Mouse (Mus musculus) hindbrain, embryonic 14.5 days (tissue): ENCODE measurements around the gene Tada2a. TPM values are rescaled to one million over a fixed set of nuclear protein-coding genes. Genes with fewer than 3 reads are reported as not detected.
A peak's percentile ranks its signal among the peaks of the same experiment; 100 is the strongest.

Source experiments
- ATAC-seq: fragments of 200-750 bp; cut with Nextera tagmentation; 2 replicates; pipeline ENCODE4 v1.8.0; 2017; ENCODE audit warnings: moderate number of reproducible peaks, mild to moderate bottlenecking, moderate TSS enrichment, moderate library complexity; ENCODE audit not compliant: low FRiP score
- DNase-seq: peaks from one replicate; pipeline ENCODE4 v3.0.0-alpha.2; 2015; ENCODE audit warnings: low spot score
- H3K27ac ChIP-seq: fragments of 300-500 bp; sonication (generic); 2 replicates; pipeline ENCODE4 v1.5.1; 2014; ENCODE audit warnings: mild to moderate bottlenecking, moderate library complexity
- H3K27me3 ChIP-seq: fragments of 300-500 bp; sonication (generic); 2 replicates; pipeline ENCODE4 v1.6.1; 2014; ENCODE audit warnings: mild to moderate bottlenecking, low read length, mixed read lengths; ENCODE audit not compliant: control insufficient read depth, insufficient read depth
- H3K36me3 ChIP-seq: fragments of 300-500 bp; sonication (generic); replicated peaks from 2 replicates; pipeline ENCODE4 v1.6.1; 2014; ENCODE audit not compliant: control insufficient read depth, insufficient read depth
- H3K4me1 ChIP-seq: fragments of 300-500 bp; sonication (generic); replicated peaks from 2 replicates; pipeline ENCODE4 v1.6.1; 2014; ENCODE audit warnings: antibody characterized with exemption, low read length, mixed read lengths; ENCODE audit not compliant: control insufficient read depth, insufficient read depth
- H3K4me2 ChIP-seq: fragments of 300-500 bp; sonication (generic); replicated peaks from 2 replicates; pipeline ENCODE4 v1.6.1; 2014; ENCODE audit warnings: mild to moderate bottlenecking, moderate library complexity
- H3K4me3 ChIP-seq: fragments of 300-500 bp; sonication (generic); replicated peaks from 2 replicates; pipeline ENCODE4 v1.5.1; 2014; ENCODE audit warnings: mild to moderate bottlenecking, low read length
- H3K9ac ChIP-seq: fragments of 300-500 bp; sonication (generic); 2 replicates; pipeline ENCODE4 v1.6.1; 2014
- H3K9me3 ChIP-seq: fragments of 300-500 bp; sonication (generic); 2 replicates; pipeline ENCODE4 v1.6.1; 2016; ENCODE audit warnings: low read length; ENCODE audit not compliant: control insufficient read depth
- WGBS: fragments of 180-500 bp; shearing (Covaris S2); extraction: QIAGEN DNeasy Blood & Tissue Kit; methylation state at CpG from one replicate; pipeline ENCODE4 v1.1.7; 2014; 5-methylcytosine and 5-hydroxymethylcytosine counted together
- polyA plus RNA-seq: library from polyadenylated mRNA; unstranded; fragments of >200 nt; fragmentation: Nextera tagmentation; extraction: Ambion mirVana; gene quantifications from 2 replicates; pipeline ENCODE4 v1.2.1, GENCODE M21; 2014

Gene Tada2a
- polyA plus RNA-seq, result 27.6 and 28.1 TPM in 2 replicates

- H3K4me2 ChIP-seq, result peak within 1 kb of the TSS; percentile 80
- WGBS, result under 1% methylated on average over 56 of the region's 83 CpGs
- peak within 1 kb of the TSS; percentile 74 for H3K27ac ChIP-seq
These were observed at the start of gene Tada2a, which contains the start of gene Acaca for GRCm38 (mm10) chr11:84128943-84129798. TSS of gene Tada2a (minus strand) at chr11:84129600. TSS of gene Acaca (plus strand) at chr11:84129672.

GRCm38 (mm10) chr11:84178571-84178970 lies 49.2 kb upstream of the Tada2a start:
- 0 out of 2 replicates have a peak overlapping the region, but pooled peaks have one; percentile 90 for H3K27ac ChIP-seq
- DNase-seq (no peak), ATAC-seq (no peak)
- peak overlapping the region; percentile 85 for H3K9ac ChIP-seq
- no peaks in the 10 kb centered on the region for H3K9me3 ChIP-seq
- H3K4me3 ChIP-seq, result peak overlapping the region; percentile 82
- H3K27me3 ChIP-seq, result no peaks in the 10 kb centered on the region
- H3K4me1 ChIP-seq, result peaks cover 21% of the 10 kb centered on the region
- peak overlapping the region; percentile 69 for H3K4me2 ChIP-seq
- H3K36me3 ChIP-seq, result no peaks in the 10 kb centered on the region
- 39% methylated on average over 4 of the region's 4 CpGs for WGBS

More at GRCm38 (mm10) chr11:84128943-84129798, at the start of gene Tada2a, which contains the start of gene Acaca:
- peaks cover 14% of the 10 kb centered on the region for H3K4me1 ChIP-seq
- H3K27me3 ChIP-seq, result no peaks in the 10 kb centered on the region
- ATAC-seq, result peak; percentile 93
- peaks cover 31% of the 10 kb centered on the region for H3K36me3 ChIP-seq
- no peaks in the 10 kb centered on the region for H3K9me3 ChIP-seq
- H3K4me3 ChIP-seq, result peak within 1 kb of the TSS; percentile 83
- DNase-seq, result peak; percentile 93
- peak within 1 kb of the TSS; percentile 86 for H3K9ac ChIP-seq

- no peaks in the 10 kb centered on the region for H3K36me3 ChIP-seq
- no peak for DNase-seq
- WGBS, result 79% methylated on average over 11 of the region's 11 CpGs
- H3K9me3 ChIP-seq, result no peaks in the 10 kb centered on the region
- ATAC-seq, result no peak
- H3K27me3 ChIP-seq, result no peaks in the 10 kb centered on the region
- no peak overlapping the region for H3K4me2 ChIP-seq
- no peak overlapping the region for H3K27ac ChIP-seq
- H3K9ac ChIP-seq, result no peak overlapping the region
- no peak overlapping the region for H3K4me3 ChIP-seq
- no peaks in the 10 kb centered on the region for H3K4me1 ChIP-seq
These were observed 43.4 kb upstream of the Tada2a start for GRCm38 (mm10) chr11:84172539-84173435.

- no peak for ATAC-seq
- Histone ChIP-seq H3K9me3 (no peaks in the 10 kb centered on the region), H3K9ac (no peak overlapping the region), H3K4me1 (no peaks in the 10 kb centered on the region), H3K27me3 (no peaks in the 10 kb centered on the region), H3K27ac (no peak overlapping the region), H3K4me2 (no peak overlapping the region; the same call in 1 of the 2 replicates), H3K4me3 (no peak overlapping the region), H3K36me3 (no peaks in the 10 kb centered on the region)
- WGBS, result 32% methylated on average over 7 of the region's 7 CpGs
- peak; percentile 55 for DNase-seq
These were observed 39.4 kb upstream of the Tada2a start for GRCm38 (mm10) chr11:84168701-84169288.

- DNase-seq (no peak), ATAC-seq (no peak)
- no peak within 1 kb of the TSS for H3K27ac ChIP-seq
These were observed 37.7 kb upstream of the Tada2a start, which contains the start of gene Gm11437 for GRCm38 (mm10) chr11:84167046-84167526. TSS of gene Gm11437 (minus strand) at chr11:84167476.

GRCm38 (mm10) chr11:84164561-84164960 lies 35.2 kb upstream of the Tada2a start:
- Histone ChIP-seq H3K4me3 (no peak overlapping the region), H3K9me3 (no peaks in the 10 kb centered on the region), H3K36me3 (no peaks in the 10 kb centered on the region), H3K4me1 (no peaks in the 10 kb centered on the region), H3K9ac (no peak overlapping the region), H3K27ac (no peak overlapping the region), H3K27me3 (no peaks in the 10 kb centered on the region), H3K4me2 (no peak overlapping the region)
- ATAC-seq, result no peak
- WGBS, result 64% methylated on average over 4 of the region's 4 CpGs
- no peak for DNase-seq

More at GRCm38 (mm10) chr11:84167046-84167526, 37.7 kb upstream of the Tada2a start, which contains the start of gene Gm11437:
- no peak within 1 kb of the TSS for H3K4me3 ChIP-seq
- H3K36me3 ChIP-seq, result no peaks in the 10 kb centered on the region
- WGBS, result 88% methylated on average over 5 of the region's 5 CpGs
- H3K4me2 ChIP-seq, result no peak within 1 kb of the TSS
- H3K9ac ChIP-seq, result no peak within 1 kb of the TSS
- H3K9me3 ChIP-seq, result no peaks in the 10 kb centered on the region
- no peaks in the 10 kb centered on the region for H3K27me3 ChIP-seq
- H3K4me1 ChIP-seq, result no peaks in the 10 kb centered on the region

GRCm38 (mm10) chr11:84164123-84164522 lies 34.7 kb upstream of the Tada2a start:
- Histone ChIP-seq H3K4me1 (no peaks in the 10 kb centered on the region), H3K27ac (no peak overlapping the region), H3K4me2 (no peak overlapping the region), H3K4me3 (no peak overlapping the region), H3K27me3 (no peaks in the 10 kb centered on the region), H3K9ac (no peak overlapping the region), H3K36me3 (no peaks in the 10 kb centered on the region), H3K9me3 (no peaks in the 10 kb centered on the region)
- 92% methylated on average over 6 of the region's 6 CpGs for WGBS
- ATAC-seq (no peak), DNase-seq (no peak)

- 91% methylated on average over 4 of the region's 4 CpGs for WGBS
- H3K4me1 ChIP-seq, result no peaks in the 10 kb centered on the region
- H3K36me3 ChIP-seq, result no peaks in the 10 kb centered on the region
- H3K4me2 ChIP-seq, result no peak overlapping the region
- no peaks in the 10 kb centered on the region for H3K27me3 ChIP-seq
- H3K27ac ChIP-seq, result no peak overlapping the region
- no peak for ATAC-seq
- no peak overlapping the region for H3K4me3 ChIP-seq
- H3K9me3 ChIP-seq, result no peaks in the 10 kb centered on the region
- DNase-seq, result no peak
- H3K9ac ChIP-seq, result no peak overlapping the region
These were observed 27.3 kb upstream of the Tada2a start for GRCm38 (mm10) chr11:84156535-84157262.
